Mouse (Mus musculus): ENCODE measurements around the gene Slc2a12. TPM values are rescaled to one million over a fixed set of nuclear protein-coding genes. Genes with fewer than 3 reads are reported as not detected.
A peak's percentile ranks its signal among the peaks of the same experiment; 100 is the strongest.

The Slc2a12 gene
- polyA plus RNA-seq (2015; fragmentation: Nextera tagmentation; extraction: Ambion mirVana): 2.8 and 3.0 TPM in 2 replicates

GRCm38 (mm10) chr10:22644853-22645491, at the start of gene Slc2a12:
TSS of gene Slc2a12 (plus strand) at chr10:22645011.
- Histone ChIP-seq H3K27me3 (ENCODE audit: insufficient read depth, low read length) (no peaks in the 10 kb centered on the region), H3K9ac (ENCODE audit: low read depth, low read length) (peak within 1 kb of the TSS; percentile 53), H3K36me3 (ENCODE audit: insufficient read depth, low read length) (no peaks in the 10 kb centered on the region), H3K4me1 (replicated peaks; ENCODE audit: insufficient read depth, low read length) (no peaks in the 10 kb centered on the region), H3K27ac (peak within 1 kb of the TSS; percentile 85), H3K4me3 (replicated peaks; ENCODE audit: low read depth, low read length) (peak within 1 kb of the TSS; percentile 42), H3K9me3 (replicated peaks; ENCODE audit: low read length) (no peaks in the 10 kb centered on the region), H3K4me2 (ENCODE audit: low read length) (peak within 1 kb of the TSS; percentile 65)
- DNase-seq (ENCODE audit: low spot score) (peak; percentile 84), ATAC-seq (replicated peaks; ENCODE audit: low FRiP score, low read depth) (peak; percentile 90)
- TF ChIP-seq CTCF (IDR thresholded peaks at IDR 0.05; ENCODE audit: low read depth): peak; percentile 56
- 3% methylated on average over 40 of the region's 40 CpGs for WGBS

GRCm38 (mm10) chr10:22598908-22599480, 45.8 kb upstream of the Slc2a12 start:
- H3K4me3 ChIP-seq (replicated peaks; ENCODE audit: low read depth, low read length): no peak overlapping the region
- TF ChIP-seq CTCF (IDR thresholded peaks at IDR 0.05; ENCODE audit: low read depth): no peak
- H3K9ac ChIP-seq (ENCODE audit: low read depth, low read length): no peak overlapping the region
- H3K4me2 ChIP-seq (ENCODE audit: low read length): no peak overlapping the region
- no peaks in the 10 kb centered on the region for H3K36me3 ChIP-seq (ENCODE audit: insufficient read depth, low read length)
- no peaks in the 10 kb centered on the region for H3K9me3 ChIP-seq (replicated peaks; ENCODE audit: low read length)
- no peak for DNase-seq (ENCODE audit: low spot score)
- no peak for ATAC-seq (replicated peaks; ENCODE audit: low FRiP score, low read depth)
- no peak overlapping the region for H3K27ac ChIP-seq
- WGBS: 94% methylated on average over 8 of the region's 8 CpGs
- H3K27me3 ChIP-seq (ENCODE audit: insufficient read depth, low read length): no peaks in the 10 kb centered on the region
- H3K4me1 ChIP-seq (replicated peaks; ENCODE audit: insufficient read depth, low read length): no peaks in the 10 kb centered on the region

- WGBS: 85% methylated on average over 6 of the region's 6 CpGs
- Histone ChIP-seq H3K27me3 (ENCODE audit: insufficient read depth, low read length) (no peaks in the 10 kb centered on the region), H3K4me1 (replicated peaks; ENCODE audit: insufficient read depth, low read length) (no peaks in the 10 kb centered on the region), H3K27ac (no peak overlapping the region), H3K4me3 (replicated peaks; ENCODE audit: low read depth, low read length) (no peak overlapping the region), H3K4me2 (ENCODE audit: low read length) (no peak overlapping the region), H3K9me3 (replicated peaks; ENCODE audit: low read length) (no peaks in the 10 kb centered on the region), H3K36me3 (ENCODE audit: insufficient read depth, low read length) (no peaks in the 10 kb centered on the region), H3K9ac (ENCODE audit: low read depth, low read length) (no peak overlapping the region)
- ATAC-seq (replicated peaks; ENCODE audit: low FRiP score, low read depth): no peak
- DNase-seq (ENCODE audit: low spot score): no peak
- TF ChIP-seq CTCF (IDR thresholded peaks at IDR 0.05; ENCODE audit: low read depth): no peak
Observed at GRCm38 (mm10) chr10:22601046-22601445, 43.8 kb upstream of the Slc2a12 start.

GRCm38 (mm10) chr10:22604801-22605200, 40.0 kb upstream of the Slc2a12 start:
- 70% methylated on average over 2 of the region's 2 CpGs for WGBS
- Histone ChIP-seq H3K4me2 (ENCODE audit: low read length) (no peak overlapping the region), H3K36me3 (ENCODE audit: insufficient read depth, low read length) (no peaks in the 10 kb centered on the region), H3K27ac (no peak overlapping the region), H3K27me3 (ENCODE audit: insufficient read depth, low read length) (no peaks in the 10 kb centered on the region), H3K4me3 (replicated peaks; ENCODE audit: low read depth, low read length) (no peak overlapping the region), H3K4me1 (replicated peaks; ENCODE audit: insufficient read depth, low read length) (no peaks in the 10 kb centered on the region), H3K9me3 (replicated peaks; ENCODE audit: low read length) (no peaks in the 10 kb centered on the region), H3K9ac (ENCODE audit: low read depth, low read length) (no peak overlapping the region)
- ATAC-seq (replicated peaks; ENCODE audit: low FRiP score, low read depth): no peak
- DNase-seq (ENCODE audit: low spot score): no peak
- TF ChIP-seq CTCF (IDR thresholded peaks at IDR 0.05; ENCODE audit: low read depth): no peak

- no peak overlapping the region for H3K4me3 ChIP-seq (replicated peaks; ENCODE audit: low read depth, low read length)
- no peaks in the 10 kb centered on the region for H3K4me1 ChIP-seq (replicated peaks; ENCODE audit: insufficient read depth, low read length)
- ATAC-seq (replicated peaks; ENCODE audit: low FRiP score, low read depth): no peak
- H3K27me3 ChIP-seq (ENCODE audit: insufficient read depth, low read length): no peaks in the 10 kb centered on the region
- H3K9me3 ChIP-seq (replicated peaks; ENCODE audit: low read length): no peaks in the 10 kb centered on the region
- no peak overlapping the region for H3K9ac ChIP-seq (ENCODE audit: low read depth, low read length)
- H3K4me2 ChIP-seq (ENCODE audit: low read length): no peak overlapping the region
- WGBS: 70% methylated on average over 5 of the region's 5 CpGs
- H3K36me3 ChIP-seq (ENCODE audit: insufficient read depth, low read length): no peaks in the 10 kb centered on the region
- TF ChIP-seq CTCF (IDR thresholded peaks at IDR 0.05; ENCODE audit: low read depth): no peak
- no peak for DNase-seq (ENCODE audit: low spot score)
- H3K27ac ChIP-seq: no peak overlapping the region
Observed at GRCm38 (mm10) chr10:22608273-22608672, 36.5 kb upstream of the Slc2a12 start.

- WGBS: 8% methylated on average over 11 of the region's 11 CpGs
- no peak for ATAC-seq (replicated peaks; ENCODE audit: low FRiP score, low read depth)
- no peak overlapping the region for H3K9ac ChIP-seq (ENCODE audit: low read depth, low read length)
Observed at GRCm38 (mm10) chr10:22608799-22609357, 35.9 kb upstream of the Slc2a12 start.

More at GRCm38 (mm10) chr10:22608799-22609357, 35.9 kb upstream of the Slc2a12 start:
- Histone ChIP-seq H3K4me1 (replicated peaks; ENCODE audit: insufficient read depth, low read length) (no peaks in the 10 kb centered on the region), H3K4me3 (replicated peaks; ENCODE audit: low read depth, low read length) (no peak overlapping the region), H3K9me3 (replicated peaks; ENCODE audit: low read length) (no peaks in the 10 kb centered on the region), H3K4me2 (ENCODE audit: low read length) (peak overlapping the region; percentile 45), H3K36me3 (ENCODE audit: insufficient read depth, low read length) (no peaks in the 10 kb centered on the region), H3K27ac (no peak overlapping the region), H3K27me3 (ENCODE audit: insufficient read depth, low read length) (no peaks in the 10 kb centered on the region)
- no peak for TF ChIP-seq CTCF (IDR thresholded peaks at IDR 0.05; ENCODE audit: low read depth)
- DNase-seq (ENCODE audit: low spot score): peak; percentile 54

All from kidney, postnatal 0 days (tissue).